Mouse (Mus musculus): ENCODE results near the gene Defb20.

DNA sequence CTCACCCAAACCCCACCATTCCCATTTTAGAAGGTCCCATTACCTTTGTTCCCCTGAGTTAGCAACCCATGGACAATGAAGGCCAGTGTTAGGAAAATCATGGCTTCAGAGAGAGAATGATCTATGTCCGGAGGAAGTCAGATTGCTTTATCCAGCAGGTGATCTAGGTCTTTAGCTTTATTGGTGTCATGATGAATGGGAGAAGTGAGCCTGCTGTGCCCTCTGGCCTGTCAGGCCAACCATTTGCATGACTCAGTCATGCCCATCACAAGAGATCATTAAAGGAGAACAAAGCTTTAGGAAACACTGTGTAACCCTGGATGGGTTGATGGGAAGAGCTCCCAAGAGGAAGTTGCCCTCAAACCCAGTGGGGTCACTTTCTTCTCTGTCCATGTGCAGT lies 34.7 kb downstream of the Defb20 start, which contains the start of gene Defb26:
- no peak for TF ChIP-seq CTCF (IDR thresholded peaks at IDR 0.05; ENCODE audit: low read depth)
- no peak for TF ChIP-seq EP300 (IDR thresholded peaks at IDR 0.05; ENCODE audit: low read depth)

Measured in liver, embryonic 14.5 days (tissue).